Mouse (Mus musculus) spleen, adult 2 months (tissue): ENCODE results near the gene Haus5. TPM values are rescaled to one million over a fixed set of nuclear protein-coding genes. Genes with fewer than 3 reads are reported as not detected.

Experiments used
- DNase-seq, 2 experiments: peaks; one replicate each; pipeline versions ENCODE4 v3.0.0 to v3.0.0-alpha.2; 2012 to 2021; ENCODE audit warnings: low spot score in 2 of 2, low read depth in 1 of 2
- H3K27ac ChIP-seq: fragments of 200-500 bp; 2 replicates; pipeline ENCODE4 v1.5.1; 2012; ENCODE audit warnings: low read length, inconsistent platforms; ENCODE audit not compliant: insufficient read depth
- H3K27me3 ChIP-seq: fragments of 200-500 bp; 2 replicates; pipeline ENCODE4 v1.6.1; 2012; ENCODE audit warnings: mild to moderate bottlenecking, moderate library complexity, low read length, inconsistent platforms; ENCODE audit not compliant: control insufficient read depth, insufficient read depth
- H3K36me3 ChIP-seq: fragments of 200-500 bp; 2 replicates; pipeline ENCODE4 v1.6.1; 2012; ENCODE audit warnings: mild to moderate bottlenecking, low read length, inconsistent platforms; ENCODE audit not compliant: control insufficient read depth, insufficient read depth
- H3K4me1 ChIP-seq: fragments of 200-500 bp; 2 replicates; pipeline ENCODE4 v1.6.1; 2011; ENCODE audit warnings: inconsistent platforms; ENCODE audit not compliant: control insufficient read depth, insufficient read depth, insufficient read length
- H3K4me3 ChIP-seq: fragments of 200-500 bp; 2 replicates; pipeline ENCODE4 v1.5.1; 2011; ENCODE audit warnings: mild to moderate bottlenecking, inconsistent platforms; ENCODE audit not compliant: insufficient read depth, insufficient read length; ENCODE audit errors: extremely low read depth
- CTCF ChIP-seq: fragments of 200-500 bp; IDR thresholded peaks from 2 replicates; pipeline ENCODE4 v1.5.1; 2011; ENCODE audit warnings: mild to moderate bottlenecking, inconsistent platforms; ENCODE audit not compliant: insufficient read depth, insufficient read length, insufficient replicate concordance; ENCODE audit errors: extremely low read depth
- POLR2A ChIP-seq: fragments of 200-500 bp; IDR thresholded peaks from 2 replicates; pipeline ENCODE4 v1.6.1; 2011; ENCODE audit warnings: low read depth, low read length, inconsistent platforms
- WGBS: fragments of 180-500 bp; shearing (Covaris S2); methylation state at CpG from one replicate; pipeline ENCODE4 v1.1.7; 2018; 5-methylcytosine and 5-hydroxymethylcytosine counted together
- polyA plus RNA-seq: library from polyadenylated mRNA; depleted of rRNA; stranded (reverse); fragments of >200 nt; gene quantifications from 2 replicates; pipeline ENCODE4 v1.2.3, GENCODE M21; 2012

The Haus5 gene
- polyA plus RNA-seq, 1 experiment: 13.3 TPM

- peaks cover 4% of the 10 kb centered on the region; the same call in 1 of the 2 replicates for H3K4me1 ChIP-seq
- H3K27ac ChIP-seq: no peak overlapping the region
- no peak overlapping the region for H3K4me3 ChIP-seq
- no peak for DNase-seq
- no peak for TF ChIP-seq CTCF
- TF ChIP-seq POLR2A: no peak
- H3K36me3 ChIP-seq: peaks cover 14% of the 10 kb centered on the region
- peaks cover 1% of the 10 kb centered on the region; the same call in 1 of the 2 replicates for H3K27me3 ChIP-seq
- WGBS: 87% methylated on average over 5 of the region's 5 CpGs
Observed at GRCm38 (mm10) chr7:30626647-30627046, 38.1 kb downstream of the Haus5 start.

- peaks cover 18% of the 10 kb centered on the region for H3K36me3 ChIP-seq
- peaks cover 1% of the 10 kb centered on the region; the same call in 1 of the 2 replicates for H3K27me3 ChIP-seq
- peaks cover 4% of the 10 kb centered on the region; the same call in 1 of the 2 replicates for H3K4me1 ChIP-seq
- 2% methylated on average over 44 of the region's 44 CpGs for WGBS
- TF ChIP-seq POLR2A (0 out of 2 replicates have a peak, but pooled peaks have one; percentile 24), CTCF (no peak)
- H3K4me3 ChIP-seq: peak within 1 kb of the TSS; percentile 89
- peak; percentile 82 to 84 for DNase-seq
- H3K27ac ChIP-seq: peak within 1 kb of the TSS; percentile 67
Observed at GRCm38 (mm10) chr7:30625530-30626384, 39.0 kb downstream of the Haus5 start, which contains the start of gene Cox6b1. Cox6b1 (minus strand) TSS chr7:30626151.

GRCm38 (mm10) chr7:30619202-30619601 lies 45.6 kb downstream of the Haus5 start:
- H3K36me3 ChIP-seq: peaks cover 25% of the 10 kb centered on the region
- WGBS: 92% methylated on average over 3 of the region's 3 CpGs
- H3K4me3 ChIP-seq: no peak overlapping the region
- no peaks in the 10 kb centered on the region for H3K27me3 ChIP-seq
- H3K27ac ChIP-seq: no peak overlapping the region
- DNase-seq: no peak
- H3K4me1 ChIP-seq: no peaks in the 10 kb centered on the region
- TF ChIP-seq POLR2A (no peak), CTCF (peak; percentile 32; the same call in 1 of the 2 replicates)

DNA sequence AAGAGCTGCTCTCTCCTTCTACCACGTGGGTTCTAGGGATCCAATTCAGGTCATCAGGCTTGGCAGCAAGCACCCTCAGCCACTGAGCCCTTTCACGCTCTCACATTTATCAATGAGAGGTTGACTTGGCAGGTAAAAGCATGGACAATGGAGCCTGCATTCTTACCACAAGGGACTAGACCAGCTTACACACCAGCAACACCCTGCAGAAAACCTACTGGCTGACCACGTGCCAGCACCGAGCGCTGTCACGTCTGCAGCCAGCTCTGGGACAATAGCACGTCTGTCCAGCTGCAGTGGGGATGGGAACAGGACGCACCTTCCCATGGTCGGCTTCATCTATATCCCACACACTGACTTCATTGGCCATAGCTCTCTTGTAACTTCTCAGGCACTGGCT lies 46.1 kb downstream of the Haus5 start:
- DNase-seq: no peak
- WGBS: 96% methylated on average over 9 of the region's 9 CpGs
- Histone ChIP-seq H3K27ac (no peak overlapping the region), H3K4me3 (no peak overlapping the region), H3K27me3 (no peaks in the 10 kb centered on the region), H3K4me1 (no peaks in the 10 kb centered on the region), H3K36me3 (peaks cover 23% of the 10 kb centered on the region)
- TF ChIP-seq CTCF: no peak
- TF ChIP-seq POLR2A: no peak

GRCm38 (mm10) chr7:30615049-30615760 lies 49.6 kb downstream of the Haus5 start:
- no peak for DNase-seq
- H3K4me1 ChIP-seq: no peaks in the 10 kb centered on the region
- 75% methylated on average over 5 of the region's 5 CpGs for WGBS

DNA sequence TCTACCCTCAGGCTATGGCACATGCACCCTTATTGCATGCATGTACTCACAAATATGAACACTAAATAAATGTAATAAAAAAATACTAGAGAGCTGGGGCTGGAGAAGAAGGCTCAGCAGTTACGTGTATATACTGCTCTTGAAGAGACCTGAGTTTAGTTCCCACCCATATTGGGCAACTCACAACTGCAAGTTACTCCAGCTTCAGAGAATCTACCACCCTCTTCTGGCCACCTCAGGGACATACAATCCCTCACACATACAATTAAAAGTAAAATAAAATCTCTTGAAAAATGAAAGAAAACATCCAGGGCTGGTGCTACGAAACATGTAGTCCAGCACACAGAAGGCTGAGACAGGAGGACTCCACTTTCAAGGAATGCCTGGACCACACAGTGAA lies 50.3 kb downstream of the Haus5 start:
- no peak overlapping the region for H3K4me3 ChIP-seq
- H3K36me3 ChIP-seq: peaks cover 7% of the 10 kb centered on the region; the same call in 1 of the 2 replicates
- DNase-seq: no peak
- 51% methylated on average over 2 of the region's 2 CpGs for WGBS
- H3K27me3 ChIP-seq: no peaks in the 10 kb centered on the region
- H3K4me1 ChIP-seq: no peaks in the 10 kb centered on the region
- no peak overlapping the region for H3K27ac ChIP-seq
- TF ChIP-seq POLR2A (no peak), CTCF (no peak)

More at GRCm38 (mm10) chr7:30615049-30615760, 49.6 kb downstream of the Haus5 start:
- Histone ChIP-seq H3K27me3 (no peaks in the 10 kb centered on the region), H3K27ac (no peak overlapping the region), H3K36me3 (peaks cover 7% of the 10 kb centered on the region; the same call in 1 of the 2 replicates), H3K4me3 (no peak overlapping the region)
- TF ChIP-seq CTCF (no peak), POLR2A (no peak)
